Mouse (Mus musculus) skeletal muscle tissue, adult 2 months (tissue): ENCODE results near the gene Mpp3.

Experiments used
- DNase-seq: peaks from one replicate; pipeline ENCODE4 v3.0.0-alpha.2; 2012; ENCODE audit warnings: low read depth, low spot score

Gene Mpp3

DNA sequence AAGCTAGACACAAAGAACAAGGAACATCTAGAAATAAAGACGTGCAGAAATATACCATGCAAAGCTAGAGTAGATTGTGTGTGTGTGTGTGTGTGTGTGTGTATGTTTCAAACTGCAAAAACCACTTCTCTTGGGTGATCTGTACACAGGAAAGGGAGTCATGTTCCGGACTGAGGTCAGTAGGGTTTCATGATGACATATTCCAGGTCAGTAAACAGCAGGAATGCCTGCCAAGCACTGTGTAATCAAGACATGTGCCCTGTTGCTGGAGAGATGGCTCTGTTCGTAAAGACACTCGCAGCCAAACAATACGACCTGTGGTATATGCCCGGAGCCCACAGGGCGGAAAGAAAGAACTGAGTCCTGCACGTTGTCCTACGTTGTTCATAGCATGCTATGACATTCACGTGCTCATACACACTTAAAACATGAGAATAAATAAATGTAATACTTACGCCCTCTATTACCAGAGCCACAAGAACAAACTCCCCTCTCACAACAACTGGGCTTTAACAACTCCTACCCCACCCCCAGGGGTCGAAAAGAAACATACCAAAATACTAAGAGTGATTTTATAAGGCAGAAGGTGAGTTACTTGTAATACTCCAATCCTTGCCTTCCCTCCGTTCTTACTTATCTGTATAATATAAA lies 11.4 kb upstream of the Mpp3 start:
- no peak for DNase-seq

DNA sequence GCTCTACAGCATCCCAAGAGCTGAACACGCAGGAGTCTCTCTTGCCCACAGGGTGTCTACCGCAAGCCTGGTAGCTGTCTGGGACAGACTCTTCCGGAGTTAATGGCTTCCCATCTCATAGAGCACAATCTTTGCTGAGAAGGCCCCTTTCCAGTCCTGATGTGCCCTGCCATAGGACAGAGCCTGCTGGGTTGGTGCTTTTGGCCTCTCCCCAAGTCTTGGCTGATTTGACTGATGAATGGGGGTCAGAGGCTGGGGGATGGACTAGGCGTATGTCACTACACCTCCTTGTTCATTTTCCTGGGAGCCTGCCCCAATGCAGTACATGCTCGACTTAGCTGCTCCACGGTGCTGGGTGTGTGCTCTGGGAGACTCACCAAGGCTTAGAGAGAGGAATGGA lies 9.5 kb upstream of the Mpp3 start:
- DNase-seq, result no peak

DNA sequence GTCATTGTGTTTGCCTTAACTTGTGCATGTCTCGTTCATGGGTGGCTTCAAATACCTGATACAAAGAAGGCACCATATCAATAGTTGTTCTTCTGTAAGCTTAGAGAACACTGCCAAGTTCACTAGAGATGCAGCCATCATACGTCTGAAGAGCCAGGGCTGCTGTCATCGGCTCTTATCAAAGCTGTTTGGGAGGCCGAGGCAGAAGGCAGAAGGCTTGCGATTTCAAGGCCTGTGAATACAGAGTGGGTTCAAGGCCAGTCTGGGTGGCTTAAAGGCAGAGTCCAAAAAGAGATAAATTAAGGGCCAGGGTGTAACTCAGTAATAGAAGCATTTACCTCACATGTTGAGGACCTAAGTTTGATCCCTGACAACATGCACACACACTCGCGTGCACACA lies 8.1 kb upstream of the Mpp3 start:
- DNase-seq, result no peak

DNA sequence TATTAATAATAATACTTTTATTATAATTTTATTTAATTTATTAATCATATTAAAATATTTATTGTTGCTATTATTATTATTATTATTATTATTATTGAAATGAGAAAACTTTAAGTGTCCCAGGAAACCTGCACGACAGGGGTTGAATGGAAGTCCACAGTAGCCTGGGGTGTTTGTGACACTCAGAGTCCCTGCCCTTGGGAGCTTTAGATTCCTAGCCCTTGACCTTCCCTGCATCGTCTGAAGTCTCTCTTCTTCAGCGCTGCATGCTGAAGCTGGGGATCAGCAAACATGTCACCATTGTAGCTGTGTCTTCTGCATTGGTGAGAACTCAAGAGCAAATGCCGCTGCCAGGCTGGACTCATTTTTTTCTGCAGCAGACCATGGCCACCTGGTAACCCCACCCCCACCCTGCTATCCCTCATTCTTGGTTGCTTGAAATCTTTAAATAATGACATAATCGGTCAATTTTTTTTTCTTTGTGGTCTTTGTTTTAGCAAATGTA lies 7.2 kb upstream of the Mpp3 start:
- DNase-seq, result no peak

DNA sequence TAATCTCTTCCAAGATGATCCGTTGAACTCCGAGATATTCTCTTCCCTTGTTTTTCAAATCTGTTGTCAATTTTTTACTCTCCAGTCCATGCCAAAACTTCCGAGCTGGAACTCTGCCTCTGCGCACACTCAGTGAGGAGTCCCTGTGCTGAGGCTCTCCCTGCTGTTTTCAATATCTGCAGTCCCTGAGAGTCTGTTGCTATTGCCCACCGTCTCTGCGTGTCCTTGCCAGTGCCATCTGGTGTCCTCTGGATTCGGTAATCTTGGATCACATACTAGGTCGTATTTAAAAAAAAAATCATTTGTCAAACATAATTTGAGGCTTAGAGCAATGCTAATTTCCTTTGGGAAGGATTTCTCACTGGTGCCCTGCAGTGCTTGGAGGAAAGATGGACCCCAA lies 6.6 kb upstream of the Mpp3 start:
- DNase-seq, result no peak

DNA sequence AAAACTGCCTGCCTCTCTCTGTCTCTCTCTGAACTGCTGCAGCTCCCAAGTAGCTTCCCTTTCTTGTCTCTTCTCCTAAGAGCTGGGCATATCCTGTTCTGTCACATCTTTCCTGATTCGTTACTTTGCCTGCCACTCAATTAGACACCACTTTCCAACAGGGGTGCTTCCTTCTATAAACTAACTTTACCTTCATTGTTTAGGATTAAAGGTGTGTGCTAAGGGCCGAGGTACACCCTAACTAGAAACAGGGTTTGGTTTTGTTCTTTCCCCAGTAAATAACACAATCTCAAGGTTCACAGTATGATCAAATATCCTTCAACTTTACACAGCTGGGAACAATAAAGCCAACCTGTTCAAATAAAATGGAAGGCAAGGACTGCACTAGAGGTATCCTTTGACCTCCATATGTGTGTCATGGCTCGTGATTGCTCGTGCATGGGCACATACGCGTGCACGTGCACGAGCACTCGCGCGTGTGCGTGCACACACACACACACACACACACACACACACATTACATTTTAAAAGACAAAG lies 4.9 kb upstream of the Mpp3 start:
- DNase-seq, result no peak

DNA sequence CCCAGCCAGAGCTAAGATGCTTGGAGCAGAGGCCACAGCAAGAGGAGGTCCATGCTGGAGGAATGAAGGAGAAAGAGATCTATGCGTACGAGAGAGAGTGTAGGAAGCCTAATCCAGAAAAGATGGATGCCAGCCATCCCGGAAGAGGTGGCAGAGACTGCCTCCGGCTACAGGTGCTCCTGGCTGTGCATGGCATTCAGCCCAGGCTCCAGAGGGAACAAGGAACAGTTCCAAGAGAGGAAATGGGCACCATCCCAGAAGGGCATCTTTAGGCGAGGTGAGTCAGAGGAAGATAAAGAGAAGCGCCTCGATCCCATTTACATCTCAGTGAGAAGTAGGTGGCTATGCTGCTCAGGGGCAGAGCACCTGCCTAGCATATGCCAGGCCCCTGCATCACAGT lies 2.9 kb upstream of the Mpp3 start:
- DNase-seq, result no peak

DNA sequence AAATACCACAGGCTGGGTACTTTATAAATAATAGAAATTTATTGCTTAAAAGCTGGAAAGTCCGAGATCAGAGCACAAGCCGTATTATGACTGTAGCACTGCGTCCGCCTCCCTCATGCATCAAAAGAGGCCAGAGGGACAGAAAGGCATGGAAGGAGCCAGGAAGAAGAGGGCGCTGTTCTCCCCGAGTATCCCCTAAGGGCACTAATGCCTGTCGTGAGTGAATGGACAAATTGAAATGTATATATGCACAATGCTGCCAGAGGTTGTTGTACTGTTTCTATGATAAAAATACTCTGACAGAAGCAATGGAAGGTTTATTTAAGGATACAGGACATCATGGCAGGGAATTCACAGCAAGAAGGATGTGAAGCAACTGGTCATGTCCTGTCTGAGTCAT lies 1.7 kb upstream of the Mpp3 start:
- no peak for DNase-seq

DNA sequence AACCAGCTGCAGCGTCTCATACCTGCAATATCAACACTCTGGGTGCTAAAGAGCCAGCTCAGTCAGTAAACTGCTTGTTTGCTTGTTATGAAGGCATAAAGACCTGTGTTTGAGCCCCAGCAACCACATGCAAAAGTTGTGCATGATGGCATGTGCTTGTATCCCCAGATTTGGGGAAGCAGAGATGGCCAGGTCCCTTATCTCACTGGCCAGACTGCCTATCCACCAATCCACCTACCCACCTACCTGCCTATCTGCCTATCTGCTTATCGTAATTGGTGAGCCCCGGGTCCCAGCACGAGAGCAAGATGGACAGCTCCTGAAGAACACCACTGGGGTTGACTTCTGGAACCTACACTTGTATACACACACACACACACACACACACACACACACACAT lies 1.0 kb upstream of the Mpp3 start:
- DNase-seq, result no peak

DNA sequence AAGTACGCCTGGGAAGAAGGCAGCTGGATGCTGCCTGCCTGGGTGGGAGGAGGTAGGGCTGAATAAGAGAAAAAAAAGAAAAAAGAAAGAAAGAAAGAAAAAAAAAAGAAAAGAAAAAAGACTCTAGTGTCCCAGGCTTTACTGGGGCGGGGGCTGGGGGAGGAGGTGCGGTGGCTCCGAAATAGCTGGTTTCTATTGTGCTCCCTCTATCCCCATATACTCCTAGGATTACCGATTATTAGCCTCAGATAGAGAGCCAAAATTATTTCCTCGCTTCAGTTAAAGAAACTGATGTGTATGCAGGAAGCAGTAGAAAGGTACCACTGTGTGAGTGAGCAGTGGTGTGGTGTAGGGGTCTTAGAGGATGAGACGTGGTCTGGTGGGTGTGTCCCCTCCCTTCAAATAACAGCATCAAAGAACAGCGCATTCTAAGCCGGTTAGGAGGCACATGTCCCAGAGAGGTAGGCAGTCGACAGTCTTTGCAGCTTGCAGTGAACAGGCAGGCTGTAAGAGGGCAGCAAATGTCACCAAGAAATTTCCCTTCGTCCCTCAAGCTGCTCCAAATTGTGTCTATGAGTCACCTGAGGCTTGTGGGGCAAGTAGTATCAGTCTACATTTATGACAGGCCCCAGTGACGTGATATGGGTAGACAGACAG lies 772 bp downstream of the Mpp3 start:
- no peak for DNase-seq

DNA sequence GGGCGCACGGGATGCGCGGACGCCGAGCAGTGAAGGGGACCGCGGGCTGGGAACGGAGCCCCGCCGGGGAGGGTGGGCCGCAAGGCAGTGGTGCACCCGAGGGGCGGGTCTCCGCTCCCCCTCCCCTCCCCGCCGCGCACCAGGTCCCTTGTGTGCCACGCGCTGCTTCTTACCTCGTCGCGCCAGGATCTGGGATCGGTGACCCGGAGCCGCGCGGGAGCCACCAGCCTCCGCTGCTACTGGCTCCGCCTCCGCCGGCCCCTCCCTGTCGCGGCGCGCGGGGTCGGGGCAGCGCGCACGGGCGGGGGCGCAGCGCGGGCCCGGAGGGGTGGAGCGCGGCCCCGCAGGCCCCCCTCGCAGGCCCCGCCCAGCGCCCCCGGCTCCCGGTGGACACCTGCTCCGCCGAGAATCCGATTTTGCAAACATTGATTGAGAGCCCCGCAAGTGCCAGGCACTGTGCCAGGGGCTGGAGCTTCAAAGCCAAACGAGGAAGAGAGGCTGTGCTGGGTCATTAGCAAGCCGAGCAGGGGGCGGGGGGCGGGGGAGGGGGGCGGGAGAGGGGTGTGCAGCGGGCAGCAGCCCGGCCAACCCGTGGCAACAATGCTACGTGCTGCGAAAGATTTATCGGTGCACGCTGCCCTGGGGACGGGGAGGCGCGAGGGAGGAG lies 1.4 kb downstream of the Mpp3 start:
- DNase-seq, result peak; percentile 49

DNA sequence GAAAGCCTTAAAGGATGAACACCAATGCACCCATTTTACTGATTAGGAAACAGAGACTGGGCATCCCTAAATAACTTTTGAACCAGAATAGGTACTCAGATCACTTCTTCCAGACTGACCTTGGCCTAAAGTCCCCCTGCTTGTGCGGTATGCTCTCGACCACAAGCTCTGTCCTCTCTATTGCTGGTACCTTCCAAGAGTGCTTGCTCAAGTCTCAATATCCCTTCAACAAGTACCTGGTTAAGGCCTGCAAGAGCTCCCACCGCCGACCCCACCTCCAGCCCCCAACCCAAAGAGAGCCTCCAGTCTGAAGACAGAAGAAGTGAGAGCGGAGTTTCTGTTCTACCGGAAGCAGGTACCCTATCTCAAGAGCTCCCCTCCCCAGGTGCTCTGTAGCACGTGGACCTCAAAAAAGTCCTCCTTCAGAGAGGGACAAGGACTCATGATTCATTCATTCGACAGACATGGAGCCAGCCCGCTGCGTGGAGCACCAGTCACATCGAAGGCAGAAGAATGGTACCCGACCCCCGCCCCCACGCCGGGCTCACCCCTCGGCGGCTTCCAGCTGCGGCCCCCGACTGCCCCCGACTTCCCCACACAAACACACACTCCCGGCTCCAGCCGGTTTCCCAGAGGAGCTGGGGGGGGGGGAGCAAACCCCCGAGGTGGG lies 2.1 kb downstream of the Mpp3 start:
- DNase-seq, result no peak

DNA sequence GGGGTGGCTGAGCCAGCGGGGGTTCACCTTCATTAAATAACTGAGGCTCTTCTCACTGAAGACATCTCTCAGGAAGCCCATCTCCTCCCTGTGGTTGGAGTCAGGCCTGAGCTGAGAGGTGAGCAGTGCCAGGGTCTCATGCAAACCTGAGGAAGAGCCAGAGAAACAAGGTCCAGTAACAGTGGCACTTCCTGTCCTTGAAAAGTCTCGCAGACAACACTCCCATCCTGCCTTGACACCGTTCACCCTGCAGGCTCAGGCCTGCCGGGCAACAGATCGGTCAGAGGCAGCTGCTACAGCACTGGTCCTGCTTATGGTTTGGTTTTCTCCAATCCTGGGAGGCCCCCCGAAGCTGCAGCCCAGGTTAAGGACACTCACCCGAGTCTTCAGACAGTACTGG lies 2.9 kb downstream of the Mpp3 start:
- no peak for DNase-seq

DNA sequence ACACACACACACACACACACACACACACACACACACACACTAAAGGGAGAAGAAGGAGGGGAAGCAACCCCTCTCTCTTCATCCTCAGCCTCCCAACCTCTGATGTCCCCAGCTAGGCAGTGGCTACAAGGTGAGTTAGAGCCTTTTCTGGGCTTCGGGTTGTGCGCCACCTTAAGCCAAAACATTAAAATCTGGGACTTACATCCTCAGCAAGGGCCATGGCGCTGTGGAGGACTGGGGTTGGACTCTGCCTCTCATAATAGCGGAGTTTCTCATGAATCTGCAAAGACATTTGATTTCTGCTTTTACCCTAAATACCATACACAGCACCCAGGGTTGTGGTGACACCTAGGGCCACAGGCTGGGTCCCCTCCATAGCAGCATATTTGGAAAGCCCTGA lies 3.4 kb downstream of the Mpp3 start:
- DNase-seq, result no peak

DNA sequence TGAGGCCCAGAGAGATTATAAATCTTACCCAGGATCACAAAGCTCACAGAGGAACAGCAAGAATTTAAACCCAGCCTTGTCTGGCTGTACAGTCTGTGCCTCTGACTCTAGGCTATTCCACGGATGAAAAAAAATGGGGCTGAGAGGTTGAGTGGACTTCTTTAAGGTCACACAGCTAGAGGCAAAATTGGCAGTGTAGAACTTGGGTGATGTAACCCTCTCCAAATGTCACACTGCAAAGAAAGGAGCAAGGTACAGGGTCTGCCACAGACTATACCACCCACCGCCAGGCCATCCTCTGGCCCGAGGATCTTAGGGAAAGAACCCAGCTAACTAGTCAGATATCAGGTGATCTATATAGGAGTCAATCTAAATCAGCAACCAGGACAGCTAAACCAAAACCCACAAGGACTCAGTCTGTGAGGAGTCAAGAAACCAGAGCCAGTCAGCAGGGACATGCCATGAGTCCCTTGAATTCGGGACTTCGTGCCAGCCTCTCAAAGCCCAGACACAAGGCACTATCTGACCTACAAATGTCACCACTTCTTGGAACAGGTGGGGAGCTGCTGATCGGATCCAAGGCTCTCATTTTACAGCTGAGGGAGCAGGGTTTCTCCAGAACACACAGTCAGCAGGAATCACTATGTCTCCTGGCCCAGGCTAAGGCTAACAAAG lies 4.0 kb downstream of the Mpp3 start:
- DNase-seq, result peak; percentile 92

DNA sequence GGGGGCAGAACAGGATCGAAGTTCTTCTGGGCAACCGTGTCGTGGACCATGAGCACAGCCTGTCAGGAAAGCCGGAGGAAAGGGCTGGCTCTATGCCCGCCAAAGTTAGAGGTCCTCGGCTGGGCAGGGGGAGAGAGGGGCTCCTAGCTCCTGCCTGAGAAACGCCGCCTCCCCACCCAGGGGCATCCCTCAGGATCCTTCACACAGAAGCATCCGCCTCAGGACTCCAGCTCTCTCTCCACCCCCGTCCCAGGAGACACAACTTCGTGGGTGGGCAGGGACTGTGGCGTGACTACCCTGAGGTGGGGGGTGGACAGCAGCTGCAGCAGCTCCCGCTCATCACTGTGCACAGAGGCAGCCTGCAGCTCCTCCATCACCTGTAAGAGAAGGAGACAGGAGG lies 4.9 kb downstream of the Mpp3 start:
- no peak for DNase-seq

DNA sequence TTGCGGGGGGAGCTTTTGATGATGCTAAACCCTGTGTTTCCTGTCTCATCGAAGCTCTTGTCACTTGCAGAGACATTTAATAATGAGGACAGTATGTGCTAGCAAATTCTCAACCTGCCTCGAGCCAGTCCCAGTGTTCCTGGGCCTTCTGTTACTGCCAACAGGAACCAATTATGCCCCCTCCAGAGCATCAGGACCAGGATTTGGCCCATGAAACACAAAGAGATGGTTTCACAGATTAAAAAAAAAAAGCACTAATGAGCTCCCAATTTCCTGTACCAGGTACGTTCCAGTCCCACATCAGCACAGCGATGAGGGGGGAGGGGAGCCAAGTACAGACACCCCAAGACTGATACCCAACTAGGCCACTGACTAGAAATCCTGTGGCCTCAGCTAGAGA lies 7.1 kb downstream of the Mpp3 start:
- DNase-seq, result no peak

DNA sequence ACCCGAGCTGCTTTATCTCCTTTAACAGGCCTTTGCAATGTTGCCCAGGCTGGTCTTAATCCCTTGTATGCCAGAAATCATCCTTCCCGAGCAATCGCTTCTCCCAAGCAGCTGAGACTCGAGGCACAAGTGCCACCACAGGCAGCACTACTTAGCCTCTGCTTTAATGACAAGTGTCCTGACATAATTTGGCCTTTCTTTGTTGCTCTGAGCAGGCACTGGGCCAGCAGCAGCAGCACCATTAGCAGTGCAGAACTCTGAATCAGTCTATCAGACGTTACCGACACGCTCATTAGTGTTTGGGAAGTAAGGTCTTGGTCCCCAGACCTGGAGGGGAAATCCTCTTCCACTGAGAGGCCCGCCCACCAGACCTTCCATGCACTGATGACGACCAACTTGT lies 8.5 kb downstream of the Mpp3 start:
- DNase-seq, result no peak

DNA sequence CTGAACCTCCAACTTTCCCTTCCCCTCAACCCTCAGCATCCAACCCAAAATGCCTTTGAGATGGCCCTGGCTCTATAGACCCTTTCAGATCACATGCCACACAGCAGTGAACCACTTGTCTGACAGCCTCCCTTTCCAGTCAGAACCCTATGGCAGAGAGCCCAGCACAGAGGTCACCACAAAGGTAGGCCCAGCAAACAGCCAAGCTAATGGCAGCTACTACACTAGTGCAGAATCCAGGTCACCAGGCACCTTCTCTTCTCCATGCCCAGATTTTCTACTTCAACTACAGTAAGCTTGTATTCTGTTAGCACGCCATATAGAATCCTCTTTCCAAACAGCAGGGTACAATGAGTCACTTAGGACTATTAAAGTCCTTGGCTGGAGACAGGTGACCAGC lies 12.1 kb downstream of the Mpp3 start:
- DNase-seq, result no peak

DNA sequence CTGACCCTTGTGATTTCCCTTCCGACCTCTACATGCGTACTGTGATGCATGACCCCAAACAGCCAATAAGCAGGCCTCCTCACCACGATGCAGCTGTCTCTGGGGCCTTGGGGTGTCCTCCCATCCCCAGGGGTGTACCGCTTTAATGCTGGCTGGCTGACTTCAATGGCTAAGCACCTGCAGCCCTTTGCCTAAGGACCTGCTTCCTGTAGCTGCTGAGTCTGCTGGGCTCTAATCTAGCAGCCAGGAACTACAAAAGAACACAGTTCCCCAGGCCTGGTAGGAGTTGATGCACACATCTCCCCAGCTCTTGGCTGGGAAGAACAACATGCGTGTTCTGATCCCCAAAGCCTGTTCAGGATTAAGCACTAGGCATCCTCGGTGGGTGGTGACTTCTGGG lies 12.8 kb downstream of the Mpp3 start:
- no peak for DNase-seq

DNA sequence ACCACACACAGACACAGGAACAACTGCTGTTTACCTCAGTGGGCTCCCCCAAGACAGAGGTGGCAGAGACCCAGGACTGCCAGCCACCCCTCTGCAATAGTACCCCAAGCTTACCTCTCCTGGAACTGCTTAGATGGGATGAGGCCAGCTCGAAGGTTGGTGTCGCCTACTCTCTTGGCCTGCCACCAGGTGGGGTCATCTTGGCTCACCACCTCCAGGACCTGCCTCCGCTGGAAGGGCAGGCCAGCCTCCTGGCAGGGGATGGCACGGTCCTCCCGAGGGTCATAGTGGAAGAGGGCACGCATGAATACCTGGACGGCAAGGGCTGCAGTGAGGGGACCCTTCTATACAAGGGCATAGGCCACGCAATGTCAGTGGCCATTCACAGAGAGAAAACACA lies 15.1 kb downstream of the Mpp3 start:
- no peak for DNase-seq

DNA sequence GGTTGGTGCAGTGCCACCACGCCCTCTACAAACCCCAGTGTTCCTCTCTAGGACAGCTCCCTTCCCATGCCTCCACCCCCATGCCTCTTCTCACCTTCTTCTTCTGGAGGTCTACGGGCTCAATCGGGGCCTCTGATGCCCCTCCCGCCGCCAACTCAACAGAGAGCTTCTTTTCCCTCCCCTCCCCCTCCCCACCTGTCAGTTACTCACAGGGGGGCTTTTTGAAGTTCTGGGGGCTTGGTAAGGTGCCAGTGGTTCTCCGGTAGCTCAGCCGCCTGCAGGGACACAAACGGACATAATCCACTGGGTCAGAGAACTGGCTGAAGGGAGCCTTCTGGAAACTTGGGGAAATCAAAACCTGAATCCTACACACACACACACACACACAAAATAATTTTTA lies 16.8 kb downstream of the Mpp3 start:
- no peak for DNase-seq
